8 mouse cellular contexts compared by ENCODE assay signal in the genomic region with DNA sequence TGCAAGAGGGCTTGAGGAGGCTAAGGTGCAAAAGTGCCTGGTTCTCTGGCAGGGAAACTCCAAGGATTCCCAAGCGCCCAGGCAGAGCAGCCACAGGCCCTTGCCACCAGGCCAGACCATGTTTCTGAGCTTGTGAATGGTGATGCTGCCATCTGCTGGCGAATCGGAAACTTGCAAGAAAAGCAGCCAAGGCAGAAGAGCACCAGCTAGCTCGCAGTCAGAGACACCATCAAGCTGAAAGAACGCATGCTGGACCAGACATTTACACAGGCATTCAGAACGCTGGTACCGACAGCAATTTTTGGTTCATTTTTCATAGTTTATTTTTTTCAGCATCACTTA. TPM values are rescaled to one million over a fixed set of nuclear protein-coding genes. Genes with fewer than 3 reads are reported as not detected.
DNase-seq lines count a peak whose midpoint lies in the region; ATAC-seq and TF ChIP-seq lines count a peak whose summit lies in the region.

No protein-coding gene starts in this region.

- ATAC-seq in midbrain, embryonic 11.5 days (ENCODE audit: low FRiP score), result peak; percentile 79
- no peak; the same call in 1 of the 2 replicates for ATAC-seq in erythroblast, adult 5-6 weeks (replicated peaks; ENCODE audit: low FRiP score, poor library complexity, severe bottlenecking)

- no peak overlapping the region for H3K4me3 ChIP-seq in left cerebral cortex, adult 2 months
- no peak overlapping the region for H3K4me3 ChIP-seq in midbrain, embryonic 11.5 days (ENCODE audit: low read depth, low read length)

- peak; percentile 92 for TF ChIP-seq CTCF in left cerebral cortex, adult 2 months (IDR thresholded peaks at IDR 0.05)

- H3K4me2 ChIP-seq in midbrain, embryonic 11.5 days, result no peak overlapping the region

- peaks cover 7% of the 10 kb centered on the region; the same call in 1 of the 2 replicates for H3K4me1 ChIP-seq in midbrain, embryonic 11.5 days (ENCODE audit: control insufficient read depth, insufficient read depth, low read length)

- H3K9me3 ChIP-seq in midbrain, embryonic 11.5 days (ENCODE audit: control insufficient read depth, low read length), result no peaks in the 10 kb centered on the region

- intact Hi-C loops in left cerebral cortex, adult 2 months (cut with DNase I), result loop anchor here (1.0 kb wide), 1 partner anchor 100 kb away; no protein-coding TSS in a partner anchor

- H3K36me3 ChIP-seq in midbrain, embryonic 11.5 days (ENCODE audit: control insufficient read depth, insufficient read depth, low read length), result peaks cover 4% of the 10 kb centered on the region; the same call in 1 of the 2 replicates

- DNase-seq in T-cell, adult 2 months (ENCODE audit: low spot score), result peak; percentile 49
- peak; percentile 93 to 94 for DNase-seq in cerebellum, postnatal 10 days
- DNase-seq in frontal cortex, postnatal 14 days (ENCODE audit: low spot score in 2 of 2), result peak; percentile 64 to 89
- peak; percentile 58 for DNase-seq in hindlimb bud, embryonic 11.5 days (ENCODE audit: extremely low spot score, low read depth, low spot score)
- DNase-seq in left cerebral cortex, adult 2 months (ENCODE audit: extremely low spot score in 1 of 2, low spot score in 2 of 2), result peak; percentile 82 to 90
- DNase-seq in midbrain, embryonic 11.5 days (ENCODE audit: low spot score, missing footprints), result peak; percentile 99
- peak; percentile 61 for DNase-seq in skeletal muscle tissue, adult 2 months (ENCODE audit: low read depth, low spot score)

- 16% methylated on average over 7 of the region's 7 CpGs for WGBS in midbrain, embryonic 11.5 days

- no peak overlapping the region for H3K9ac ChIP-seq in midbrain, embryonic 11.5 days (ENCODE audit: low read length)

- H3K27ac ChIP-seq in left cerebral cortex, adult 2 months, result no peak overlapping the region
- no peak overlapping the region for H3K27ac ChIP-seq in midbrain, embryonic 11.5 days (ENCODE audit: low read depth, low read length)

- no peaks in the 10 kb centered on the region; the same call in 1 of the 2 replicates for H3K27me3 ChIP-seq in midbrain, embryonic 11.5 days (ENCODE audit: control insufficient read depth, insufficient read depth, low read length)

RNA-seq across cellular contexts. Expression of a gene that starts 22.8 kb away (rescaled TPM):
- total RNA-seq in left cerebral cortex, adult 2 months (2021), result 10 to 100 TPM; 21.1 to 22.9 TPM
- 13.5 and 17.8 TPM in 2 replicates for polyA plus RNA-seq in midbrain, embryonic 11.5 days (2014; fragmentation: Nextera tagmentation; extraction: Ambion mirVana)
- 1.0 and 13.4 TPM in 2 replicates for total RNA-seq in erythroblast, adult 5-6 weeks (2015; ENCODE audit: low replicate concordance)
- 1.9 and 2.0 TPM in 2 replicates for total RNA-seq in erythroblast, adult 5-6 weeks (2017; ENCODE audit: low replicate concordance)

RNA-seq across cellular contexts. Expression of a gene that starts 22.8 kb away (rescaled TPM):
- total RNA-seq in left cerebral cortex, adult 2 months (2021), result 10 to 100 TPM; 10.7 to 12.1 TPM
- polyA plus RNA-seq in midbrain, embryonic 11.5 days (2014; fragmentation: Nextera tagmentation; extraction: Ambion mirVana), result 129 and 143 TPM in 2 replicates
- total RNA-seq in erythroblast, adult 5-6 weeks (2015; ENCODE audit: low replicate concordance), result 13.6 and 34.0 TPM in 2 replicates
- total RNA-seq in erythroblast, adult 5-6 weeks (2017; ENCODE audit: low replicate concordance), result 17.1 and 30.5 TPM in 2 replicates

RNA-seq across cellular contexts. Expression of a gene that starts 37.7 kb away (rescaled TPM):
- 100 to 1,000 TPM; 417 to 506 TPM for total RNA-seq in left cerebral cortex, adult 2 months (2021)
- polyA plus RNA-seq in midbrain, embryonic 11.5 days (2014; fragmentation: Nextera tagmentation; extraction: Ambion mirVana), result 76.7 and 77.4 TPM in 2 replicates
- not detected in 2 replicates for total RNA-seq in erythroblast, adult 5-6 weeks (2015; ENCODE audit: low replicate concordance)
- not detected in 2 replicates for total RNA-seq in erythroblast, adult 5-6 weeks (2017; ENCODE audit: low replicate concordance)

Comparison
In these comparisons a context has a peak if more than half of its experiments do, and no peak if none do; other contexts are left out.
1. DNase-seq: peak in every context shown above with its lines; median percentile 99 in midbrain, embryonic 11.5 days; 94 in cerebellum, postnatal 10 days; 86 in left cerebral cortex, adult 2 months; 76 in frontal cortex, postnatal 14 days; 61 in skeletal muscle tissue, adult 2 months; 58 in hindlimb bud, embryonic 11.5 days; 49 in T-cell, adult 2 months.
2. RNA of a gene that starts 37.7 kb away (total RNA-seq): 417 to 506 TPM in left cerebral cortex, adult 2 months; not detected in erythroblast, adult 5-6 weeks; every median in the first group is over 100 times any median in the second.